Comparison of ENCODE assay signal across 8 mouse cellular contexts in genomic region chr10:95117041-95117730, GRCm38 (mm10).
DNase-seq lines count a peak whose midpoint lies in the region; ATAC-seq and TF ChIP-seq lines count a peak whose summit lies in the region.

No protein-coding gene starts in this region.

- H3K4me1 ChIP-seq in heart, embryonic 10.5 days: peaks cover 22% of the 10 kb centered on the region
- 0 out of 2 replicates have a peak, but pooled peaks cover 11% of the 10 kb centered on the region for H3K4me1 ChIP-seq in lung, postnatal 0 days (ENCODE audit: insufficient read depth, low read depth, low read length)

- ATAC-seq in lung, postnatal 0 days: peak; percentile 57

- intact Hi-C loops in heart, postnatal 14 days (cut with DNase I): no loop called here

- no peaks in the 10 kb centered on the region for H3K9me3 ChIP-seq in heart, embryonic 10.5 days
- H3K9me3 ChIP-seq in lung, postnatal 0 days (ENCODE audit: low read length): no peaks in the 10 kb centered on the region

- no peaks in the 10 kb centered on the region for H3K36me3 ChIP-seq in heart, embryonic 10.5 days
- no peaks in the 10 kb centered on the region for H3K36me3 ChIP-seq in lung, postnatal 0 days (ENCODE audit: insufficient read depth, low read length)

- no peak overlapping the region for H3K4me2 ChIP-seq in lung, postnatal 0 days (replicated peaks; ENCODE audit: low read depth, low read length)

- DNase-seq in heart, adult 11 months: peak; percentile 91
- no peak for DNase-seq in heart, embryonic 10.5 days (ENCODE audit: low spot score)
- DNase-seq in adrenal gland, postnatal 10 days: peak; percentile 40
- peak; percentile 25 to 58 for DNase-seq in heart, postnatal 14 days
- peak; percentile 83 for DNase-seq in lung, postnatal 0 days (ENCODE audit: low spot score)
- no peak for DNase-seq in spleen, adult 12 weeks (ENCODE audit: low spot score)
- no peak for DNase-seq in gastrocnemius, postnatal 4 days (ENCODE audit: low spot score in 2 of 2)
- no peak for DNase-seq in thymus, adult 18-20 months

- no peak overlapping the region for H3K4me3 ChIP-seq in heart, embryonic 10.5 days
- H3K4me3 ChIP-seq in lung, postnatal 0 days (ENCODE audit: low read depth, low read length): no peak overlapping the region

- no peak; the same call in 1 of the 2 replicates for TF ChIP-seq EP300 in lung, postnatal 0 days (IDR thresholded peaks at IDR 0.05)

- 66% methylated on average over 6 of the region's 6 CpGs for WGBS in heart, embryonic 10.5 days
- WGBS in lung, postnatal 0 days: 19% methylated on average over 6 of the region's 6 CpGs

- no peak overlapping the region for H3K27ac ChIP-seq in heart, embryonic 10.5 days
- H3K27ac ChIP-seq in lung, postnatal 0 days (ENCODE audit: low read length): peak overlapping the region; percentile 22; the same call in 1 of the 2 replicates

- no peaks in the 10 kb centered on the region for H3K27me3 ChIP-seq in heart, embryonic 10.5 days (ENCODE audit: insufficient read depth, poor library complexity, severe bottlenecking)
- no peaks in the 10 kb centered on the region for H3K27me3 ChIP-seq in lung, postnatal 0 days (replicated peaks; ENCODE audit: insufficient read depth, low read length)

- peak; percentile 4; the same call in 1 of the 2 replicates for TF ChIP-seq CTCF in lung, postnatal 0 days (IDR thresholded peaks at IDR 0.05)

- H3K9ac ChIP-seq in lung, postnatal 0 days (replicated peaks; ENCODE audit: low read depth): no peak overlapping the region

Comparison
In these comparisons a context has a peak if more than half of its experiments do, and no peak if none do; other contexts are left out.
1. DNase-seq: peak in heart, adult 11 months (single experiment), adrenal gland, postnatal 10 days (single experiment), heart, postnatal 14 days (2 of 2) and lung, postnatal 0 days (single experiment); none in heart, embryonic 10.5 days (single experiment), spleen, adult 12 weeks (single experiment), gastrocnemius, postnatal 4 days (0 of 2) and thymus, adult 18-20 months (0 of 2).